ENCODE assay signal across 28 mouse cellular contexts in genomic region chr12:69507906-69508305, GRCm38 (mm10).
"Had no signal": no experiment of that assay in that cellular context is flagged by ENCODE, and none has a peak within 500 bp of the region (broad histone marks: within the 10 kb centered on the region; RNA-seq: fewer than 3 reads in every experiment).

No protein-coding gene starts in this region.

- H3K4me3 ChIP-seq: embryonic facial prominence, embryonic 10.5 days; embryonic facial prominence, embryonic 12.5 days; embryonic facial prominence, embryonic 13.5 days; embryonic facial prominence, embryonic 15.5 days; erythroblast, embryonic 14.5 days; forebrain, embryonic 10.5 days; forebrain, embryonic 12.5 days; forebrain, embryonic 13.5 days; forebrain, embryonic 15.5 days; gastrocnemius, adult 2 months; heart, adult 2 months had no signal

- DNase-seq: cerebellum, adult 2 months; cerebellum, adult 8-10 months; cerebellum, adult 9-10 months; cerebellum, adult 9-11 months; cerebellum, postnatal 10 days; cerebellum, postnatal 14 days; cerebellum, postnatal 25 days; cerebellum, postnatal 36 days; embryo, embryonic 11 days; forebrain, postnatal 0 days; gastrocnemius, adult 2 months; gastrocnemius, postnatal 10 days; gastrocnemius, postnatal 14 days; gastrocnemius, postnatal 25 days; gastrocnemius, postnatal 36 days; heart, adult 18-20 months; heart, adult 2 months had no signal

- H3K27ac ChIP-seq: embryonic facial prominence, embryonic 10.5 days; embryonic facial prominence, embryonic 12.5 days; embryonic facial prominence, embryonic 13.5 days; embryonic facial prominence, embryonic 15.5 days; forebrain, embryonic 10.5 days; forebrain, embryonic 12.5 days; forebrain, embryonic 13.5 days; forebrain, embryonic 15.5 days; gastrocnemius, adult 2 months; heart, adult 2 months had no signal

- ATAC-seq: forebrain, embryonic 13.5 days; forebrain, embryonic 14.5 days; forebrain, embryonic 15.5 days; forebrain, embryonic 16.5 days; forebrain, postnatal 0 days had no signal

- H3K9me3 ChIP-seq: embryonic facial prominence, embryonic 10.5 days; embryonic facial prominence, embryonic 12.5 days; embryonic facial prominence, embryonic 13.5 days; embryonic facial prominence, embryonic 15.5 days; forebrain, embryonic 10.5 days; forebrain, embryonic 12.5 days; forebrain, embryonic 13.5 days; forebrain, embryonic 15.5 days had no signal

- H3K36me3 ChIP-seq: embryonic facial prominence, embryonic 10.5 days; embryonic facial prominence, embryonic 12.5 days; embryonic facial prominence, embryonic 13.5 days; embryonic facial prominence, embryonic 15.5 days; forebrain, embryonic 10.5 days; forebrain, embryonic 12.5 days; forebrain, embryonic 15.5 days had no signal

- H3K4me1 ChIP-seq: forebrain, embryonic 13.5 days had no signal

- H3K9ac ChIP-seq: embryonic facial prominence, embryonic 12.5 days; embryonic facial prominence, embryonic 13.5 days; embryonic facial prominence, embryonic 15.5 days; forebrain, embryonic 12.5 days; forebrain, embryonic 13.5 days; forebrain, embryonic 15.5 days; forebrain, postnatal 0 days had no signal

- H3K4me2 ChIP-seq: embryonic facial prominence, embryonic 12.5 days; embryonic facial prominence, embryonic 13.5 days; embryonic facial prominence, embryonic 15.5 days; forebrain, embryonic 12.5 days; forebrain, embryonic 13.5 days; forebrain, embryonic 15.5 days had no signal

- H3K27me3 ChIP-seq: embryonic facial prominence, embryonic 12.5 days; embryonic facial prominence, embryonic 13.5 days; embryonic facial prominence, embryonic 15.5 days; forebrain, embryonic 12.5 days; forebrain, embryonic 13.5 days; forebrain, embryonic 15.5 days had no signal
